In the genomic region with DNA sequence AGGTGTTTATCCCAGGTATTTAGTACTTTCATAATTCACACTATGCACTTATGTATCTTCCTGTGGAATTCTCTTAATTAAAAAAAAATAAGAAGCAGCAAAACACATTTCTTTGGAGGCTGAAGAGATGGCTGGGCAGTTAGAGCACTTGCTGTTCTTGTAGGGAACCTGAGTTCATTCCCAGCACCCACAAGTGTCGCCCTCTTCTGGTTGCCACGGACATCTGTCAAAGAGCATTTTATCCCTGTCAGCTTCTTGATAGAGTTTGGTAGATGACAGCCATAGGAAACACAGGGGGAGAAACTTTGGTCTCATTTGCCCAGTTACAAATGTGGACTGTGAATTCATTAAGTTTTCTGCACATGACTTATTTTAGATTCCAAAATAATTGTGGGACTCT, we compare ENCODE assay signal across 9 mouse cellular contexts. TPM values are rescaled to one million over a fixed set of nuclear protein-coding genes. Genes with fewer than 3 reads are reported as not detected.
DNase-seq lines count a peak whose midpoint lies in the region; ATAC-seq and TF ChIP-seq lines count a peak whose summit lies in the region.
"Had no signal": no experiment of that assay in that cellular context is flagged by ENCODE, and none has a peak within 500 bp of the region (broad histone marks: within the 10 kb centered on the region; RNA-seq: fewer than 3 reads in every experiment).

No protein-coding gene starts in this region.

- H3K36me3 ChIP-seq in midbrain, postnatal 0 days (ENCODE audit: insufficient read depth, low read length) = no peaks in the 10 kb centered on the region
- no peaks in the 10 kb centered on the region for H3K36me3 ChIP-seq in midbrain, embryonic 14.5 days (ENCODE audit: control insufficient read depth, insufficient read depth, low read length)

- H3K4me1 ChIP-seq in midbrain, postnatal 0 days (ENCODE audit: insufficient read depth, low read length) = no peaks in the 10 kb centered on the region
- H3K4me1 ChIP-seq in midbrain, embryonic 14.5 days (ENCODE audit: control insufficient read depth, insufficient read depth, low read length) = no peaks in the 10 kb centered on the region
- no peaks in the 10 kb centered on the region for H3K4me1 ChIP-seq in cortical plate, adult 2 months (ENCODE audit: control insufficient read depth, insufficient read depth, low read length)

- TF ChIP-seq POLR2A in cortical plate, adult 2 months (IDR thresholded peaks at IDR 0.05; ENCODE audit: extremely low read depth, insufficient read depth, low read length) = no peak

- no peaks in the 10 kb centered on the region for H3K9me3 ChIP-seq in midbrain, postnatal 0 days (ENCODE audit: low read length)
- no peaks in the 10 kb centered on the region for H3K9me3 ChIP-seq in midbrain, embryonic 14.5 days (ENCODE audit: control insufficient read depth, low read length)

- ATAC-seq in midbrain, postnatal 0 days (ENCODE audit: low FRiP score) = no peak
- ATAC-seq in midbrain, embryonic 14.5 days (ENCODE audit: low FRiP score, low TSS enrichment) = no peak

- no peak overlapping the region for H3K9ac ChIP-seq in midbrain, postnatal 0 days (replicated peaks; ENCODE audit: low read length, poor library complexity, severe bottlenecking)
- H3K9ac ChIP-seq in midbrain, embryonic 14.5 days (replicated peaks; ENCODE audit: low read length) = no peak overlapping the region

- TF ChIP-seq CTCF in midbrain, postnatal 0 days (IDR thresholded peaks at IDR 0.05) = 0 out of 2 replicates have a peak, but pooled peaks have one; percentile 10
- TF ChIP-seq CTCF in cortical plate, adult 2 months (IDR thresholded peaks at IDR 0.05; ENCODE audit: extremely low read depth, insufficient read depth, low read length) = 0 out of 2 replicates have a peak, but pooled peaks have one; percentile 7

- DNase-seq in adrenal gland, postnatal 14 days = peak; percentile 11
- no peak for DNase-seq in adrenal gland, postnatal 4 days (ENCODE audit: low spot score in 2 of 2)
- no peak for DNase-seq in midbrain, postnatal 0 days (ENCODE audit: low spot score)
- no peak for DNase-seq in midbrain, embryonic 14.5 days
- DNase-seq in thymus, postnatal 14 days = peak; percentile 21
- DNase-seq in left cerebral cortex, postnatal 36 days (ENCODE audit: low spot score in 2 of 2) = no peak
- DNase-seq in layer of hippocampus, adult 9-10 months (ENCODE audit: low spot score) = no peak
- DNase-seq: kidney, adult 8-10 months had no signal

- intact Hi-C loops in left cerebral cortex, postnatal 36 days (cut with DNase I) = no loop called here

- no peak overlapping the region for H3K4me2 ChIP-seq in midbrain, postnatal 0 days (ENCODE audit: low read depth, low read length, poor library complexity, severe bottlenecking)
- no peak overlapping the region for H3K4me2 ChIP-seq in midbrain, embryonic 14.5 days (ENCODE audit: low read length)

- no peaks in the 10 kb centered on the region for H3K27me3 ChIP-seq in midbrain, postnatal 0 days (ENCODE audit: insufficient read depth, low read length)
- no peaks in the 10 kb centered on the region for H3K27me3 ChIP-seq in midbrain, embryonic 14.5 days (ENCODE audit: control insufficient read depth, insufficient read depth, low read length)

- H3K27ac ChIP-seq in midbrain, postnatal 0 days (ENCODE audit: low read depth, low read length) = no peak overlapping the region
- H3K27ac ChIP-seq in midbrain, embryonic 14.5 days (replicated peaks; ENCODE audit: low read depth, low read length) = no peak overlapping the region
- no peak overlapping the region for H3K27ac ChIP-seq in cortical plate, adult 2 months (ENCODE audit: insufficient read depth, low read length)

- WGBS in midbrain, postnatal 0 days = 45% methylated on average over 2 of the region's 2 CpGs
- WGBS in midbrain, embryonic 14.5 days = 35% methylated on average over 2 of the region's 2 CpGs

- no peak overlapping the region for H3K4me3 ChIP-seq in midbrain, postnatal 0 days (ENCODE audit: low read depth, low read length)
- no peak overlapping the region for H3K4me3 ChIP-seq in midbrain, embryonic 14.5 days (replicated peaks; ENCODE audit: low read depth, low read length)
- no peak overlapping the region for H3K4me3 ChIP-seq in cortical plate, adult 2 months (ENCODE audit: insufficient read depth, low read length)

RNA-seq across cellular contexts. Expression of a gene that starts 25.5 kb away (rescaled TPM):
- total RNA-seq in adrenal gland, postnatal 14 days (2021) = 28.2 and 32.4 TPM in 2 replicates
- 10 to 100 TPM; 41.3 to 45.3 TPM for total RNA-seq in adrenal gland, postnatal 4 days (2021)
- total RNA-seq in midbrain, postnatal 0 days (2014; rRNA removed) = 28.3 and 38.3 TPM in 2 replicates
- 82.5 and 93.1 TPM in 2 replicates for polyA plus RNA-seq in midbrain, postnatal 0 days (2015; fragmentation: Nextera tagmentation; extraction: Ambion mirVana)
- 91.5 and 98.1 TPM in 2 replicates for polyA plus RNA-seq in midbrain, embryonic 14.5 days (2014; fragmentation: Nextera tagmentation; extraction: Ambion mirVana)
- polyA plus RNA-seq in cortical plate, adult 2 months (2012; rRNA removed) = 19.9 and 20.8 TPM in 2 replicates
- total RNA-seq in left cerebral cortex, postnatal 36 days (2021) = 10 to 100 TPM; 31.3 to 32.2 TPM

Comparison
In these comparisons a context has a peak if more than half of its experiments do, and no peak if none do; other contexts are left out.
1. DNase-seq: peak in adrenal gland, postnatal 14 days (single experiment) and thymus, postnatal 14 days (single experiment); none in adrenal gland, postnatal 4 days (0 of 2), midbrain, postnatal 0 days (single experiment), midbrain, embryonic 14.5 days (single experiment), left cerebral cortex, postnatal 36 days (0 of 2) and layer of hippocampus, adult 9-10 months (single experiment).